In the genomic region with DNA sequence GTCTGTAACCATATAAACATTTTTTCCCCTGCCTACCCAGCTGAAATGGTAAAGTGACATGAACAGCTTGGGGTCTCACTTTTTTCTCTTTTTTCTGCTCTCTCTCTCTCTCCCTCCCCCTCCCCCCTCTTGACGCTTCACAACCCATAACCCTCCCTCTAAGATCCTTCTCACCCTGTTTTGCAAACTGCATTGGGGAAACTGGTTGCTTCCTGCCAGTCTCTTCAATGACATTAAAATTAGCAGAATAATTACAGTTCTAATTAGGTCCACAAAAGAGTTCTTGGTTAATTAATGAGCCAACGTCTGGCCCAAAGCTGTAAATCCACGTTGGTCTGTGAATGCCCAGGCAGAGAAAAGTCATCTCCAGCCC, we compare ENCODE assay signal across 8 mouse cellular contexts.
A peak's percentile ranks its signal among the peaks of the same experiment; 100 is the strongest.
DNase-seq lines count a peak whose midpoint lies in the region; ATAC-seq and TF ChIP-seq lines count a peak whose summit lies in the region.

No protein-coding gene starts in this region.

- no peaks in the 10 kb centered on the region for H3K36me3 ChIP-seq in embryonic facial prominence, embryonic 14.5 days (ENCODE audit: control insufficient read depth, insufficient read depth, low read length)
- H3K36me3 ChIP-seq in hindbrain, postnatal 0 days (ENCODE audit: insufficient read depth, low read length), result no peaks in the 10 kb centered on the region
- H3K36me3 ChIP-seq in midbrain, embryonic 16.5 days (ENCODE audit: control insufficient read depth, insufficient read depth, low read length), result no peaks in the 10 kb centered on the region

- H3K9ac ChIP-seq in embryonic facial prominence, embryonic 14.5 days (ENCODE audit: low read depth, low read length), result peak overlapping the region; percentile 70
- peak overlapping the region; percentile 39; the same call in 1 of the 2 replicates for H3K9ac ChIP-seq in hindbrain, postnatal 0 days (replicated peaks; ENCODE audit: low read length)
- peak overlapping the region; percentile 51; the same call in 1 of the 2 replicates for H3K9ac ChIP-seq in midbrain, embryonic 16.5 days (ENCODE audit: low read depth, low read length)

- no peaks in the 10 kb centered on the region for H3K27me3 ChIP-seq in embryonic facial prominence, embryonic 14.5 days (replicated peaks; ENCODE audit: control insufficient read depth, insufficient read depth, low read length)
- H3K27me3 ChIP-seq in hindbrain, postnatal 0 days (ENCODE audit: insufficient read depth, low read length), result no peaks in the 10 kb centered on the region
- no peaks in the 10 kb centered on the region for H3K27me3 ChIP-seq in midbrain, embryonic 16.5 days (ENCODE audit: control insufficient read depth, insufficient read depth, low read depth, low read length)

- DNase-seq in layer of hippocampus, adult 2 months (ENCODE audit: low spot score in 2 of 2), result no peak
- DNase-seq in layer of hippocampus, adult 9-10 months (ENCODE audit: low spot score), result no peak
- DNase-seq in embryonic facial prominence, embryonic 14.5 days (ENCODE audit: low spot score), result no peak
- DNase-seq in hindbrain, postnatal 0 days (ENCODE audit: low spot score), result no peak
- no peak for DNase-seq in right cerebral cortex, postnatal 25 days
- no peak for DNase-seq in thymus, postnatal 14 days
- DNase-seq in spleen, postnatal 10 days (ENCODE audit: low spot score in 2 of 2), result no peak

- WGBS in embryonic facial prominence, embryonic 14.5 days, result 0% methylated on average over 3 of the region's 3 CpGs
- 2% methylated on average over 3 of the region's 3 CpGs for WGBS in hindbrain, postnatal 0 days
- 2% methylated on average over 3 of the region's 3 CpGs for WGBS in midbrain, embryonic 16.5 days

- H3K9me3 ChIP-seq in embryonic facial prominence, embryonic 14.5 days (ENCODE audit: control insufficient read depth, low read length), result no peaks in the 10 kb centered on the region
- no peaks in the 10 kb centered on the region for H3K9me3 ChIP-seq in hindbrain, postnatal 0 days (ENCODE audit: low read length)
- no peaks in the 10 kb centered on the region for H3K9me3 ChIP-seq in midbrain, embryonic 16.5 days (replicated peaks; ENCODE audit: control insufficient read depth, low read length, poor library complexity, severe bottlenecking)

- peak overlapping the region; percentile 75 for H3K4me2 ChIP-seq in embryonic facial prominence, embryonic 14.5 days (ENCODE audit: low read depth, low read length)
- H3K4me2 ChIP-seq in hindbrain, postnatal 0 days (ENCODE audit: low read depth, low read length), result peak overlapping the region; percentile 64
- H3K4me2 ChIP-seq in midbrain, embryonic 16.5 days (ENCODE audit: low read length), result peak overlapping the region; percentile 53

- no peak for TF ChIP-seq CTCF in layer of hippocampus, adult 2 months (conservative IDR thresholded peaks at IDR 0.05)
- no peak for TF ChIP-seq CTCF in hindbrain, postnatal 0 days (IDR thresholded peaks at IDR 0.05; ENCODE audit: low read depth)

- H3K4me3 ChIP-seq in layer of hippocampus, adult 2 months, result peak overlapping the region; percentile 49; the same call in 1 of the 2 replicates
- H3K4me3 ChIP-seq in embryonic facial prominence, embryonic 14.5 days (ENCODE audit: low read depth, low read length), result peak overlapping the region; percentile 49
- peak overlapping the region; percentile 37 for H3K4me3 ChIP-seq in hindbrain, postnatal 0 days (ENCODE audit: low read length)
- no peak overlapping the region; the same call in 1 of the 2 replicates for H3K4me3 ChIP-seq in midbrain, embryonic 16.5 days (ENCODE audit: low read depth, low read length)

- peaks cover 16% of the 10 kb centered on the region; the same call in 1 of the 2 replicates for H3K4me1 ChIP-seq in embryonic facial prominence, embryonic 14.5 days (ENCODE audit: control insufficient read depth, insufficient read depth, low read length)
- H3K4me1 ChIP-seq in hindbrain, postnatal 0 days (ENCODE audit: insufficient read depth, low read length), result peaks cover 5% of the 10 kb centered on the region; the same call in 1 of the 2 replicates
- H3K4me1 ChIP-seq in midbrain, embryonic 16.5 days (ENCODE audit: control insufficient read depth, insufficient read depth, low read length), result peaks cover 26% of the 10 kb centered on the region

- peak overlapping the region; percentile 30; the same call in 1 of the 2 replicates for H3K27ac ChIP-seq in layer of hippocampus, adult 2 months
- H3K27ac ChIP-seq in embryonic facial prominence, embryonic 14.5 days (replicated peaks; ENCODE audit: low read depth, low read length), result no peak overlapping the region
- peak overlapping the region; percentile 62; the same call in 1 of the 2 replicates for H3K27ac ChIP-seq in hindbrain, postnatal 0 days
- H3K27ac ChIP-seq in midbrain, embryonic 16.5 days (ENCODE audit: low read length), result peak overlapping the region; percentile 63

- no peak for ATAC-seq in embryonic facial prominence, embryonic 14.5 days (ENCODE audit: low read depth)
- no peak for ATAC-seq in hindbrain, postnatal 0 days
- ATAC-seq in midbrain, embryonic 16.5 days, result peak; percentile 23; the same call in 1 of the 2 replicates
